Mouse (Mus musculus): ENCODE data around the gene Msmb.

DNA sequence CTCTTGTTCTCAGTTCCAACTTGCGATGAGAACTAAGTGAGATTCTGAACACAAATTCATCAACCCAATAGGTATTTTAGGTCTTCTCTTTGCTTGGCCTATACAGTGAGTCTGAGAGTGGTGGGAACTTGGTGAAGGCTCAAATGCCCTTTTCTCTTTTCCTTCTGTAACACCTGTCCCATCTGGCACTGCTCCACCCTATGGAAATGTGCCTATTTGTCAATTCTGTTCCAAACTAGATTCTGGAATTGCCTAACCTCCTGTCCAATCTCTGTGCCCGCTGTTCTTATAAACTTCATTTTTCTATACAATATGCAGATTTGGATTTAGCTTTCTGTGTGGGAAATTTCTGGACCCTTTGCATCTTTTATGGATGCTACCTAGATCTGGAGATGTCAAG is 11.3 kb downstream of the Msmb start:
- TF ChIP-seq CTCF (conservative IDR thresholded peaks at IDR 0.05; ENCODE audit: low read length) (no peak), NANOG (IDR thresholded peaks at IDR 0.05; ENCODE audit: borderline replicate concordance, low read length) (no peak)
